Mouse (Mus musculus) limb, embryonic 15.5 days (tissue): Measurements from ENCODE around the gene Csad. TPM values are rescaled to one million over a fixed set of nuclear protein-coding genes. Genes with fewer than 3 reads are reported as not detected.
"Not testable (repeated sequence)": the region's sequence is repeated elsewhere in the genome, so short reads cannot be mapped to it uniquely, and the experiment has no call there.

Experiments used
- ATAC-seq: fragments of 200-750 bp; cut with Nextera tagmentation; 2 replicates; pipeline ENCODE4 v1.8.0; 2017; ENCODE audit warnings: low read depth, moderate TSS enrichment; ENCODE audit not compliant: insufficient number of reproducible peaks, low FRiP score, low TSS enrichment
- H3K27ac ChIP-seq: fragments of 300-500 bp; sonication (generic); 2 replicates; pipeline ENCODE4 v1.5.1; 2015; ENCODE audit warnings: moderate library complexity, mild to moderate bottlenecking, inconsistent platforms
- H3K27me3 ChIP-seq: fragments of 300-500 bp; sonication (generic); 2 replicates; pipeline ENCODE4 v1.6.1; 2015; ENCODE audit warnings: inconsistent platforms
- H3K36me3 ChIP-seq: fragments of 300-500 bp; sonication (generic); 2 replicates; pipeline ENCODE4 v1.6.1; 2015; ENCODE audit warnings: inconsistent platforms
- H3K4me1 ChIP-seq: fragments of 300-500 bp; sonication (generic); 2 replicates; pipeline ENCODE4 v1.6.1; 2015; ENCODE audit warnings: inconsistent platforms
- H3K4me2 ChIP-seq: fragments of 300-500 bp; sonication (generic); 2 replicates; pipeline ENCODE4 v1.6.1; 2015; ENCODE audit warnings: mild to moderate bottlenecking, inconsistent platforms
- H3K4me3 ChIP-seq: fragments of 300-500 bp; sonication (generic); 2 replicates; pipeline ENCODE4 v1.5.1; 2015; ENCODE audit warnings: mild to moderate bottlenecking, inconsistent platforms
- H3K9ac ChIP-seq: fragments of 300-500 bp; sonication (generic); 2 replicates; pipeline ENCODE4 v1.6.1; 2015; ENCODE audit warnings: inconsistent platforms
- H3K9me3 ChIP-seq: fragments of 300-500 bp; sonication (generic); 2 replicates; pipeline ENCODE4 v1.6.1; 2016; ENCODE audit warnings: inconsistent platforms
- WGBS: fragments of 180-500 bp; shearing (Covaris S2); methylation state at CpG from one replicate; pipeline ENCODE4 v1.1.7; 2015; 5-methylcytosine and 5-hydroxymethylcytosine counted together
- polyA plus RNA-seq: library from polyadenylated mRNA; unstranded; fragments of >200 nt; fragmentation: Nextera tagmentation; extraction: Ambion mirVana; gene quantifications from 2 replicates; pipeline ENCODE4 v1.2.1, GENCODE M21; 2015

The Csad gene
- polyA plus RNA-seq, 1 experiment from 2014 or later = 81.8 TPM

GRCm38 (mm10) chr15:102231748-102232147, 27.2 kb upstream of the Csad start, which contains the start of gene Itgb7:
Gene Itgb7, minus strand, starts transcription at chr15:102231944.
- Histone ChIP-seq H3K4me2 (no peak within 1 kb of the TSS), H3K9me3 (no peaks in the 10 kb centered on the region), H3K27me3 (no peaks in the 10 kb centered on the region), H3K27ac (peak within 1 kb of the TSS; percentile 5; the same call in 1 of the 2 replicates), H3K4me3 (no peak within 1 kb of the TSS), H3K9ac (no peak within 1 kb of the TSS), H3K4me1 (peaks cover 42% of the 10 kb centered on the region), H3K36me3 (peaks cover 31% of the 10 kb centered on the region)
- WGBS = 41% methylated on average over 6 of the region's 6 CpGs
- no peak for ATAC-seq

DNA sequence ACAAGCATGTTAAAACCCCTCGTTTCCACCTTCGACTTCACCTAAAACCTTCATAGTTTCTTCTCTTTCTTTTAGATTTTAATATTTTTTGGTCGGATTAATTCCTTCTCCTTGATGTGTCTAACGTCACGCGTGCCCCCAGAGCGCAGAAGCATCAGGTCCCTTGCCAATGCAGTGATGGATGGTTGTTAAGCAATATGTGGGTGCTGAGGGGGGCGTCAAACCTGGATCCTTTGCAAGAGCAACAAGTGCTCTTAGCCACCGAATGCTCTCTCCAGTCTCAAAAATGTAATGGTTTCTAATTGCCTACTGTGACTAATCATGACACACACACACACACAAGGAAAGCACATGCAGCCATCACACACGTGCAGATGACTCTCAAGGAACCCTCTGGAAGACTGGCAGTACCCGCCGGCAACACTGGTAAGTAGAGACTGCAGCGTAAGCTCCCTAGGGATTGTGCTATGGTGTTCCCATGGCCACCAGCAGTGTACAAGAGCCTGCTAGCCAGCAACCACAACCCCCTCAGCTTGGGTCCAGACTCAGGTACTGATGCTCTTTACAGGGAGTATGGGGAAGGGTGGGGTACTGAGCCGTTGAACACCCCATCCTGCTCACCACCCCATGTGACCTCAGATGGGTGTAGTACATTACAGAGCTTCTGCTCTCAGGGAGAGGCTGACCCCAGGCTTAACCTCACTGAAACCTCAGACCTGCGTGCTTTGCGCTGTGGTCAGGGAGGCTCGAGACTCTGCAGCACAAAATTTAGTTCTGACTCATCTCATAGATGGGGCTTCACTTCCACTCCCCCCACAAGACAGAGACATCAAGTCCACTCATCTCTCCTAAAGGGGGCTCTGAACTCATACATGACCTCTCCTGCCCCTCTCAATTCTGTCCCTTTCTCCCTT, 26.1 kb upstream of the Csad start:
- Histone ChIP-seq H3K4me1 (peaks cover 36% of the 10 kb centered on the region), H3K4me3 (no peak overlapping the region), H3K9ac (no peak overlapping the region), H3K9me3 (no peaks in the 10 kb centered on the region), H3K4me2 (no peak overlapping the region), H3K36me3 (peaks cover 21% of the 10 kb centered on the region), H3K27me3 (no peaks in the 10 kb centered on the region), H3K27ac (0 out of 2 replicates have a peak overlapping the region, but pooled peaks have one; percentile 5)
- WGBS = 72% methylated on average over 17 of the region's 17 CpGs
- ATAC-seq = no peak

DNA sequence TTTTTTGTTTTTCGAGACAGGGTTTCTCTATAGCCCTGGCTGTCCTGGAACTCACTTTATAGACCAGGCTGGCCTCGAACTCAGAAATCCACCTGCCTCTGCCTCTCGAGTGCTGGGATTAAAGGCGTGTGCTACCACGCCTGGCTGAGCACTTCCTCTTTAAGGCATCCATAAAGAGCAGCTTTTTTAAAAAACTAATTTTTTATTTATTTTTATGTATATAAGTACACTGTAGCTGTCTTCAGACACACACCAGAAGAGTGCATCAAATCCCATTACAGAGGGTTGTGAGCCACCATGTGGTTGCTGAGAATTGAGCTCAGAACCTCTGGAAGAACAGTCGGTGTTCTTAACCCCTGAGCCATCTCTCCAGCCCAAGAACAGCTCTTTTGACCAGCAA, 21.1 kb upstream of the Csad start:
- 80% methylated on average over 5 of the region's 6 CpGs for WGBS
- not testable (repeated sequence) for ATAC-seq, H3K4me3 ChIP-seq, H3K36me3 ChIP-seq, H3K4me2 ChIP-seq, H3K9me3 ChIP-seq, H3K27me3 ChIP-seq, H3K27ac ChIP-seq, H3K9ac ChIP-seq
- peaks cover 16% of the 10 kb centered on the region for H3K4me1 ChIP-seq

DNA sequence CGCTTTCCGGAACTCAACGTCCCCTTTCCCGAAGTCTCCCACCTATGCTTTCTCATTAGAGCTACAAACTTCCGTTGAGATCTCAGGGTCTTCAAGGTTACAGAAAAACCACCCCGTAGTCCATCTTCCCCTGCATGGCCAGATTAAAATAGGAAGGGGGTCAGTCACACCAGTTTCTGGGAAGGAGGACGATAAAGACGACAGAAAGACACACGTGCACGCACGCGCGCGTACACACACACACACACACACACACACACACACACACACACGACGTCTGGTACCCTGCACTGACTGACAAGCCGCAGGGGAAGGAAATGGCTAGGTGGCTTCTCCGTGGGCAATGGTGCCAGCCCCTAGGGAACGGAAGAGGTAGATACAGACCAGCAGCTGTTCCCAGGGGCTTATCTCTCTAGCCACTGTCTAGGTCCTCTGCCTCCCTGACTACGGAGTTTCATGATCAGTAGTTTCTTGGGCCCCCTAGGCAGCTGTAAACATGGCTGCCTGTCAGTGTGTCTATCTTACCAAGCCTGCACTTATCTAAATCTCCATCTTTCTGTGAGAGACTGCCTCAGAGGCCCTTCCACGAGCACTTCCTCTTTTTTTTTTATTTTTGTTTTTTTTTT, 20.6 kb upstream of the Csad start:
- WGBS = 14% methylated on average over 21 of the region's 21 CpGs

DNA sequence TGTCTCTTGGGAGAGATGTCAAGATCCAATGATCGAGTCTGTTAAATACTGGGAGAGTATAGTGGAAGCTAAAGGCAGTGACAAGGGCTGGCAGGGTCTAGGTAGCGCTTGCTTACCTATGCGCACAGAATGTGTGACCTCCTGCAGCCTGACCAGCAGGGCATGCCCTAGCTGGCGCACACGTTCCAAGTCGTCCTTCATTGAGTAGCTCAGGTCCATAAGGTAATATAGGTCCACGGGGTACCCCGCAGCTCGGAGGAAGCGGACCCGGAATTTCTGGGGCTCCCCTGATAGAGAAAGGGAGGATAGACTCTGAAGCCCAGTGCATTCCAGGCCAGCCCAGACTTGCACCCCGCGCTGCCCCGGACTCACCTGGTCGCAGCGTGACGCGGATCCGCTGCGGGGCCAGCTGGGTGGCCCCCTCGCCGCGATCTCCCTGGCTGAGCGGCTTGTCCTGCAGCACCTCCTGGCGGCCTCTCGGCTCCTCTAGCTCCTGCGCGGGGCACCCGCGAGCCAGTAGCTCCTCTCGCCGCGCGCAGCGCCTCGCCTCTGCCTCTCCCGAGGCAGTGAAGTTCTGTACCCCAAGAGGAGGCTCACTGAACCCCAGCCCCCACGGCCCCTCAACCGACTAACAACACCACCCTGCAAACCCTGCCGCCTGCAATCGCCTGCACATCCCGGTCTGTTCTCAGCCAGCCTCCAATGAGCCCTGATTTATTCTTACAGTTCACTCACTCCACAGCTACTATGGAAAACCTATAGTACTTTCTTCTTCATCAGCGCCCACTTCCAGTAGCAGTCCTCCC, 19.9 kb upstream of the Csad start:
- H3K27me3 ChIP-seq = peaks cover 9% of the 10 kb centered on the region
- peak overlapping the region; percentile 57; the same call in 1 of the 2 replicates for H3K27ac ChIP-seq
- peak; percentile 58 for ATAC-seq
- no peaks in the 10 kb centered on the region for H3K36me3 ChIP-seq
- H3K9me3 ChIP-seq = no peaks in the 10 kb centered on the region
- H3K4me1 ChIP-seq = peaks cover 16% of the 10 kb centered on the region
- peak overlapping the region; percentile 51 for H3K4me3 ChIP-seq
- 1% methylated on average over 43 of the region's 43 CpGs for WGBS
- peak overlapping the region; percentile 44 for H3K9ac ChIP-seq
- peak overlapping the region; percentile 95 for H3K4me2 ChIP-seq

More for the DNA sequence above, 20.6 kb upstream of the Csad start:
- H3K36me3 ChIP-seq = no peaks in the 10 kb centered on the region
- no peak overlapping the region for H3K9ac ChIP-seq
- peaks cover 9% of the 10 kb centered on the region for H3K27me3 ChIP-seq
- H3K4me1 ChIP-seq = peaks cover 16% of the 10 kb centered on the region
- peak overlapping the region; percentile 51 for H3K4me3 ChIP-seq
- H3K27ac ChIP-seq = peak overlapping the region; percentile 57; the same call in 1 of the 2 replicates
- no peaks in the 10 kb centered on the region for H3K9me3 ChIP-seq
- peak overlapping the region; percentile 95 for H3K4me2 ChIP-seq
- no peak for ATAC-seq

DNA sequence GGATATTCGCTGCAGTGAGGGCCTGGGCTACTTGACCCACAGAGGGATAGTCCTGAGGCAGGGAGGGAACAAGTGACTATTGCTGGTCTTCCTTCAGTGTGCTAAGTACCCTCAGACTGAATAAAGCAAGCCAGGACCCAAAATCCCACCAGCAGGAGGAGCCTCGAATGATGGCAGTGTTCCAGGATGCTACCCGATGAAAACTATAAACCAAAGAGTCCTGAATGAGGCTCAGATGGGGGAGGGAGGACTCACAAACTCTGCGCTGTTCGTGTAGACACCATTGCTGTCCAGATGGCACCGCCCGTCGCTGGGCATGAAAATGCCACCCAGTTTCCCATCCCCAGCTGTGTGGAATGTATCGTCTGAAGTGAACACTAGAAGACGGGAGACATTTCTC, 17.9 kb upstream of the Csad start:
- no peak overlapping the region for H3K27ac ChIP-seq

GRCm38 (mm10) chr15:102217325-102217724, 12.8 kb upstream of the Csad start:
- Histone ChIP-seq H3K9me3 (no peaks in the 10 kb centered on the region), H3K27ac (no peak overlapping the region), H3K27me3 (no peaks in the 10 kb centered on the region), H3K4me1 (peaks cover under 1% of the 10 kb centered on the region; the same call in 1 of the 2 replicates), H3K36me3 (peaks cover 47% of the 10 kb centered on the region), H3K9ac (no peak overlapping the region), H3K4me3 (no peak overlapping the region), H3K4me2 (no peak overlapping the region)
- ATAC-seq = peak; percentile 41; the same call in 1 of the 2 replicates
- 84% methylated on average over 7 of the region's 7 CpGs for WGBS

More for the DNA sequence above, 17.9 kb upstream of the Csad start:
- H3K4me2 ChIP-seq = no peak overlapping the region
- no peaks in the 10 kb centered on the region for H3K9me3 ChIP-seq
- H3K9ac ChIP-seq = no peak overlapping the region
- 51% methylated on average over 10 of the region's 10 CpGs for WGBS
- no peak for ATAC-seq
- H3K4me1 ChIP-seq = peaks cover 16% of the 10 kb centered on the region
- H3K4me3 ChIP-seq = no peak overlapping the region
- peaks cover 9% of the 10 kb centered on the region for H3K27me3 ChIP-seq
- 0 out of 2 replicates have a peak, but pooled peaks cover 4% of the 10 kb centered on the region for H3K36me3 ChIP-seq

DNA sequence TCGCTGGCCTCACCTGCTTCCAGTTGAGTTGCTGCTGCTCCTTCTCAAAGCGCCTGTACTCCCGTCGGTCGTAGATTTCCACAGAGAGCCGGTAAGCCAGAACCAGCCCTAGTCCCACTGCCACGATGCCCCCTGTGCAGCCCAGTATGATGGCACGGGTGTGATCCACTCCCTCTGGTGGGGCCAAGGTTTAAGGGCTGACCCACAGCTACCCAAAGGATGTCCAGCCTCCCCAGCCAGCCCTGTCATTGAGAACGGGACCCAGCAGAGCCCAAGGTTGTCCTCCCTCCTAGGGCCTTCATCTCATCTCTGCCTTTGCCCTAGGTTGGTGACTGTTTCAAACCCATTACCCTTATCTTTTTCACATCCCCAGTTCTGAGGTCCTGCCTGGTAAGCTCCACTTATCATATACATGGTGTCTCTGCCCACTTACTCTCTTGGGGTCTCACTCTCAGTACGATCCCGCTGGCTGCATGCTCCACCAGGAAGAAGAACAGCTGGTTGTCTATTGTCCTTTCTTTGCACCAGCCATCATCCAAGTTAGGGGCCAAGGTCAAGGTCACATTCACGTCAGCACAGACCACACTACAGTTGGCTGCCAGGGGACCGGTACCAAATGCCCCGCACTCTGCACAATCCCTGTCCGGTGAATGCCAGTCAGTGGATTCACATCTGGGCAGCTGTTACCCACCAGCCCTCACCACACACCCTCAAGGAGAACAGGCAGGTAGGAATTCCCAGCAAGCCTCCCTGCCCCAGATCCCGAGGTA, 12.1 kb upstream of the Csad start:
- Histone ChIP-seq H3K27ac (no peak overlapping the region), H3K4me2 (no peak overlapping the region), H3K27me3 (no peaks in the 10 kb centered on the region), H3K4me3 (no peak overlapping the region), H3K9ac (no peak overlapping the region), H3K36me3 (peaks cover 53% of the 10 kb centered on the region), H3K4me1 (no peaks in the 10 kb centered on the region), H3K9me3 (no peaks in the 10 kb centered on the region)
- WGBS = 83% methylated on average over 16 of the region's 16 CpGs
- ATAC-seq = peak; percentile 32; the same call in 1 of the 2 replicates

- no peak overlapping the region for H3K27ac ChIP-seq
- H3K4me3 ChIP-seq = no peak overlapping the region
- WGBS = 76% methylated on average over 6 of the region's 6 CpGs
- H3K9me3 ChIP-seq = no peaks in the 10 kb centered on the region
- H3K4me2 ChIP-seq = no peak overlapping the region
- no peaks in the 10 kb centered on the region for H3K27me3 ChIP-seq
- H3K9ac ChIP-seq = no peak overlapping the region
- peaks cover 61% of the 10 kb centered on the region for H3K36me3 ChIP-seq
- no peak for ATAC-seq
- no peaks in the 10 kb centered on the region for H3K4me1 ChIP-seq
These were observed 11.1 kb upstream of the Csad start for GRCm38 (mm10) chr15:102215624-102216023.

DNA sequence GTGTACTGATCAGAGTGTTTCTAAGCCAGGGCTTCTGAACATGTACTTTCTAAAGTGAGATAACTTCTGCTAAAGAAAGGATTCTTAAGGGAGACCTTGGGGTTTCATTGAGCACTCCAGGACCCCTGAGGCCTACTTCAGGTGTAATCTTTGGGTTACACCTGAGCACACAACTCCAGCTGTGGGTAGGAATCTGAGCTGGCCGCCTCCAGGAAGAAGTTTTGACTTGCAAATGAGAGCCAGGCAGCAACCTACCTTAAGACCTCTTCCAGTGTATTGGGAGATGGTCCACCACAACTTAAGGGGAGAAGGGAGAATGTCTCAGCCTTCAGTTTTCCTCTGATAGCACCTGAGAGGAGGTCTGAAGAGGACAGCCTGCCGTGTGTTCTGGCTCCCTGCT, 9.6 kb upstream of the Csad start:
- Histone ChIP-seq H3K4me3 (no peak overlapping the region), H3K27ac (no peak overlapping the region), H3K36me3 (peaks cover 76% of the 10 kb centered on the region), H3K4me2 (no peak overlapping the region), H3K27me3 (no peaks in the 10 kb centered on the region), H3K9ac (no peak overlapping the region), H3K9me3 (no peaks in the 10 kb centered on the region), H3K4me1 (no peaks in the 10 kb centered on the region)
- no peak for ATAC-seq
- 44% methylated on average over 2 of the region's 2 CpGs for WGBS

DNA sequence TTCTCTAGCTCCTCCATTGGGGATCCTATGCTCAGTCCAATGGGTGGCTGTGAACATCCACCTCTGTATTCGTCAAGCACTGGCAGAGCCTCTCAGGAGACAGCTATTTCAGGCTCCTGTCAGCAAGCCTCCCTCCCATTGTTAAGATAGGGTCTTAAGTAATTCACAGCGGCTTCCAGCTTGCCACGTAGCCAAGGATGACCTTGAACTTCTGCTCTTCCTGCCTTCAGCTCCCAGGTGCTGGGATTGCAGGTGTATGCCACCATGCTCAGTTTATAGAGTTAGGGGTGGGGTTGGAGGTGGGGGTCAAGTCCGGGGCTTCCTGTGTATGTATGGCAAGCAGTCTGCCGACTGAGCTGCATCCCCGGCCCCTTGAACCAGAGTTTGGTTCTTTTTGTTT, 7.4 kb upstream of the Csad start:
- WGBS = 92% methylated on average over 6 of the region's 6 CpGs
- ATAC-seq = no peak
- Histone ChIP-seq H3K9me3 (no peaks in the 10 kb centered on the region), H3K27ac (no peak overlapping the region), H3K4me2 (no peak overlapping the region), H3K36me3 (peaks cover 90% of the 10 kb centered on the region), H3K4me3 (no peak overlapping the region), H3K27me3 (no peaks in the 10 kb centered on the region), H3K4me1 (peaks cover 10% of the 10 kb centered on the region; the same call in 1 of the 2 replicates), H3K9ac (no peak overlapping the region)
